Mouse (Mus musculus) embryonic facial prominence, embryonic 15.5 days (tissue): ENCODE data around the gene Snhg11. TPM values are rescaled to one million over a fixed set of nuclear protein-coding genes. Genes with fewer than 3 reads are reported as not detected.

Experiments used
- ATAC-seq: fragments of 200-750 bp; cut with Nextera tagmentation; 2 replicates; pipeline ENCODE4 v1.8.0; 2017; ENCODE audit warnings: low read depth, moderate TSS enrichment; ENCODE audit not compliant: insufficient number of reproducible peaks, low FRiP score, low TSS enrichment
- H3K27ac ChIP-seq: fragments of 300-500 bp; sonication (generic); replicated peaks from 2 replicates; pipeline ENCODE4 v1.5.1; 2015; ENCODE audit warnings: mild to moderate bottlenecking, inconsistent platforms
- H3K27me3 ChIP-seq: fragments of 300-500 bp; sonication (generic); 2 replicates; pipeline ENCODE4 v1.6.1; 2015; ENCODE audit warnings: inconsistent platforms
- H3K36me3 ChIP-seq: fragments of 300-500 bp; sonication (generic); 2 replicates; pipeline ENCODE4 v1.6.1; 2015; ENCODE audit warnings: mild to moderate bottlenecking, inconsistent platforms
- H3K4me1 ChIP-seq: fragments of 300-500 bp; sonication (generic); 2 replicates; pipeline ENCODE4 v1.6.1; 2015; ENCODE audit warnings: inconsistent platforms
- H3K4me2 ChIP-seq: fragments of 300-500 bp; sonication (generic); replicated peaks from 2 replicates; pipeline ENCODE4 v1.6.1; 2015; ENCODE audit warnings: mild to moderate bottlenecking, inconsistent platforms
- H3K4me3 ChIP-seq: fragments of 300-500 bp; sonication (generic); replicated peaks from 2 replicates; pipeline ENCODE4 v1.5.1; 2015; ENCODE audit warnings: mild to moderate bottlenecking, inconsistent platforms
- H3K9ac ChIP-seq: fragments of 300-500 bp; sonication (generic); 2 replicates; pipeline ENCODE4 v1.6.1; 2015; ENCODE audit warnings: inconsistent platforms
- H3K9me3 ChIP-seq: fragments of 300-500 bp; sonication (generic); replicated peaks from 2 replicates; pipeline ENCODE4 v1.6.1; 2016; ENCODE audit warnings: inconsistent platforms
- WGBS: fragments of 180-500 bp; shearing (Covaris S2); methylation state at CpG from one replicate; pipeline ENCODE4 v1.1.7; 2015; 5-methylcytosine and 5-hydroxymethylcytosine counted together
- polyA plus RNA-seq: library from polyadenylated mRNA; unstranded; fragments of >200 nt; fragmentation: Nextera tagmentation; extraction: Ambion mirVana; gene quantifications from 2 replicates; pipeline ENCODE4 v1.2.1, GENCODE M21; 2015

Snhg11 gene
- polyA plus RNA-seq, 1 experiment from 2014 or later = 9.2 TPM

- no peaks in the 10 kb centered on the region for H3K27me3 ChIP-seq
- ATAC-seq = no peak; the same call in none of the 2 replicates
- H3K9ac ChIP-seq = no peak overlapping the region
- no peaks in the 10 kb centered on the region for H3K36me3 ChIP-seq
- WGBS = 18% methylated on average over 14 of the region's 14 CpGs
- no peaks in the 10 kb centered on the region for H3K9me3 ChIP-seq
- H3K4me1 ChIP-seq = peaks cover 21% of the 10 kb centered on the region
- peak overlapping the region; percentile 59 for H3K4me2 ChIP-seq
- H3K27ac ChIP-seq = 0 out of 2 replicates have a peak overlapping the region, but pooled peaks have one; percentile 24
- H3K4me3 ChIP-seq = peak overlapping the region; percentile 89
Observed at GRCm38 (mm10) chr2:158408997-158409594, 33.7 kb downstream of the Snhg11 start.

- H3K4me1 ChIP-seq = peaks cover 21% of the 10 kb centered on the region
- peak within 1 kb of the TSS; percentile 85 for H3K9ac ChIP-seq
- H3K4me2 ChIP-seq = peak within 1 kb of the TSS; percentile 88
- H3K9me3 ChIP-seq = no peaks in the 10 kb centered on the region
- peak within 1 kb of the TSS; percentile 84 for H3K27ac ChIP-seq
- peak within 1 kb of the TSS; percentile 89 for H3K4me3 ChIP-seq
- under 1% methylated on average over 46 of the region's 46 CpGs for WGBS
- no peaks in the 10 kb centered on the region for H3K27me3 ChIP-seq
- no peaks in the 10 kb centered on the region for H3K36me3 ChIP-seq
- peak; percentile 93 for ATAC-seq
Observed at GRCm38 (mm10) chr2:158409595-158410021, 34.2 kb downstream of the Snhg11 start, which contains the start of gene Ralgapb. Gene Ralgapb (plus strand): TSS chr2:158409848.

GRCm38 (mm10) chr2:158410022-158411014, 34.9 kb downstream of the Snhg11 start:
- Histone ChIP-seq H3K4me2 (peak overlapping the region; percentile 88), H3K36me3 (no peaks in the 10 kb centered on the region), H3K27ac (peak overlapping the region; percentile 84), H3K9me3 (no peaks in the 10 kb centered on the region), H3K9ac (peak overlapping the region; percentile 85), H3K4me1 (peaks cover 21% of the 10 kb centered on the region), H3K27me3 (no peaks in the 10 kb centered on the region), H3K4me3 (peak overlapping the region; percentile 89)
- peak; percentile 67 for ATAC-seq
- 1% methylated on average over 57 of the region's 67 CpGs for WGBS

GRCm38 (mm10) chr2:158413240-158413639, 37.8 kb downstream of the Snhg11 start:
- Histone ChIP-seq H3K9me3 (no peaks in the 10 kb centered on the region), H3K9ac (no peak overlapping the region)
- WGBS = 84% methylated on average over 2 of the region's 2 CpGs

GRCm38 (mm10) chr2:158415826-158416225, 40.4 kb downstream of the Snhg11 start:
- no peak overlapping the region for H3K4me3 ChIP-seq

More at GRCm38 (mm10) chr2:158413240-158413639, 37.8 kb downstream of the Snhg11 start:
- H3K4me1 ChIP-seq = peaks cover 21% of the 10 kb centered on the region
- no peaks in the 10 kb centered on the region for H3K36me3 ChIP-seq
- no peak overlapping the region for H3K4me3 ChIP-seq
- no peak overlapping the region for H3K27ac ChIP-seq
- no peaks in the 10 kb centered on the region for H3K27me3 ChIP-seq
- no peak for ATAC-seq
- no peak overlapping the region for H3K4me2 ChIP-seq

GRCm38 (mm10) chr2:158418663-158419062, 43.2 kb downstream of the Snhg11 start:
- peaks cover 9% of the 10 kb centered on the region; the same call in 1 of the 2 replicates for H3K36me3 ChIP-seq
- H3K4me2 ChIP-seq = no peak overlapping the region
- H3K9me3 ChIP-seq = no peaks in the 10 kb centered on the region
- no peak for ATAC-seq
- H3K9ac ChIP-seq = no peak overlapping the region
- H3K27ac ChIP-seq = no peak overlapping the region
- H3K4me1 ChIP-seq = no peaks in the 10 kb centered on the region; the same call in 1 of the 2 replicates
- no peaks in the 10 kb centered on the region for H3K27me3 ChIP-seq
- WGBS = 87% methylated on average over 1 of the region's 1 CpGs
- no peak overlapping the region for H3K4me3 ChIP-seq

More at GRCm38 (mm10) chr2:158415826-158416225, 40.4 kb downstream of the Snhg11 start:
- Histone ChIP-seq H3K27me3 (no peaks in the 10 kb centered on the region), H3K36me3 (no peaks in the 10 kb centered on the region), H3K4me2 (no peak overlapping the region), H3K4me1 (peaks cover 12% of the 10 kb centered on the region), H3K9me3 (no peaks in the 10 kb centered on the region), H3K9ac (no peak overlapping the region), H3K27ac (no peak overlapping the region)
- ATAC-seq = no peak
- WGBS = 67% methylated on average over 1 of the region's 1 CpGs

Other genes with a start within 250 kb of the Snhg11 start
- gene Tgm2, start 229.2 kb upstream of the Snhg11 start, polyA plus RNA-seq = 17.9 and 22.2 TPM in 2 replicates
- gene D630003M21Rik, start 146.4 kb upstream of the Snhg11 start, polyA plus RNA-seq = 5.0 and 6.0 TPM in 2 replicates
- not detected in 2 replicates for gene Bpi, start 117.5 kb upstream of the Snhg11 start, polyA plus RNA-seq
- 6.5 and 7.4 TPM in 2 replicates for gene Lbp, start 69.1 kb upstream of the Snhg11 start, polyA plus RNA-seq
- gene Ralgapb, start 34.2 kb downstream of the Snhg11 start, polyA plus RNA-seq = 17.5 and 18.1 TPM in 2 replicates
- gene Adig, start 127.0 kb downstream of the Snhg11 start, polyA plus RNA-seq = 1.1 and 1.9 TPM in 2 replicates
- 4.9 and 5.9 TPM in 2 replicates for gene Arhgap40, start 137.2 kb downstream of the Snhg11 start, polyA plus RNA-seq
- 0.05 and 0.08 TPM in 2 replicates for gene Slc32a1, start 235.1 kb downstream of the Snhg11 start, polyA plus RNA-seq
- 12.0 and 13.1 TPM in 2 replicates for gene Actr5, start 249.2 kb downstream of the Snhg11 start, polyA plus RNA-seq